Mouse (Mus musculus): Measurements from ENCODE around the gene Adamtsl3. TPM values are rescaled to one million over a fixed set of nuclear protein-coding genes. Genes with fewer than 3 reads are reported as not detected.

The Adamtsl3 gene
- total RNA-seq, 2 experiments from 2014 or later = 2.0 to 2.6 TPM

DNA sequence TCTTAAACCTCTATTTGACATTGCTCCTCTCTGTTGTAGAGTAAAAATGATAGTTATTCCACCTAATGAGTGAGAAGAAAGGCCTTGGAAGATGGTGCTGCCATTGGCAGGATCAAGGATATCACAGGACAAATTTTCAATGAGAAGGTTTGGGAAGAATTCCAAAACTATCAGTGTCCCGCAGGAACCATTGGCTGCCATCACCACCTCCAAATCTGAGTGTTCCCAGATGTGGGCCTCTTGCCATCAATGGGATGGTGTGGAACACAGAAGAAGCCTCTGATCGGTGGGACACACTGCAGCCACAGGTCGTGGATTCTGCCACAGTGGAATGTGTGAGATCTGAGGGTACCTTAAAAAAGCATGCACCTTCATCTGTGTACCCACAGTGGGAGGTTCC, 147.9 kb downstream of the Adamtsl3 start:
- DNase-seq (ENCODE audit: low spot score in 2 of 2) = no peak
- intact Hi-C loops (cut with DNase I) = no loop called here

DNA sequence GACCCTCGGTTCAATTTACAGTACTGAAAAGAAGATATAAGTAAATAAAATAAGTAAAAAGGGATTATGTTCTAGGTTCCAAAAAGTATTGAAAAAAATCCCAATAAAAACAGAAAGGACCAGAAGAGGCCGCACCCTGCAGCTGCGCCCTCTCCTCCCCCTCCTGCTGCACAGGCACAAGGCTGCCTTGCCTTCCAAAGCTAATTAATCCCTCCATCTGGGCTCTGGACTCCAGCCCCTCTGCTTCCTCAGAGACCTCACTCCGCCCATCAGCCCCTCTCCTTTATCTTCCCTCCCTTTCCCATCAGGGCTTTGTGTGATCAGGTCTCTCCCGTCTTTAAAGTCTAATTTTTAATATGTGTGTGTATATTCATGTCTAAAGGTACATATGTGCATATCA, 149.3 kb downstream of the Adamtsl3 start:
- no peak for DNase-seq (ENCODE audit: low spot score in 2 of 2)
- intact Hi-C loops (cut with DNase I) = no loop called here

DNA sequence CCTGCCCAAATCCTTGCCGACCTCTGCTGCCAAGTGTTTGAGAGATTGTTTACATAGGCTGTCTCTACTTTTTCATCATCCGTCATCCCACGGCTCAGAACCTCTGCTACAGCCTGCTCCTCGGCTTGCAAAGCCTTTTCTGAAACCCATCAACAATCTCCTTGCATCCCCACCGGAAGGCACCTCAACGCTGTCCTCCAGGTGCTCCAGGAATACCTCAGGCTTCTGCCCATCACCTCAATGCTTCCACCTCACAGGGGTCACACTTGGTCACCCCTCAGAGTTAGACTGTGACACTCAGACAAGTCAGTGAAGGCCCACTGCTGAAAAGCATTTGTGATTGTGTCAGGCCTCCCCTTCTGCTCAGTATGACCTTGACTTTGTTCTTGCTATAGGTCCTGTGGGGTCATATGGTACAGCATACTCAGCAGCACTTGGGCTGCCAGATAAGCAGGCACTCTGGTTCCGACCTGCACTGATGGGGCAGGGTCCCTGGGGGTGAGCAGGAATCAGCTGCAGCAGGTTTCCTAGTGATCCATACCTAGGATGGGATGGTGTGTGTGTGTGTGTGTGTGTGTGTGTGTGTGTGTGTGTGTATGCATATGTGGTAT, 150.0 kb downstream of the Adamtsl3 start:
- intact Hi-C loops (cut with DNase I) = no loop called here
- DNase-seq (ENCODE audit: low spot score in 2 of 2) = no peak

DNA sequence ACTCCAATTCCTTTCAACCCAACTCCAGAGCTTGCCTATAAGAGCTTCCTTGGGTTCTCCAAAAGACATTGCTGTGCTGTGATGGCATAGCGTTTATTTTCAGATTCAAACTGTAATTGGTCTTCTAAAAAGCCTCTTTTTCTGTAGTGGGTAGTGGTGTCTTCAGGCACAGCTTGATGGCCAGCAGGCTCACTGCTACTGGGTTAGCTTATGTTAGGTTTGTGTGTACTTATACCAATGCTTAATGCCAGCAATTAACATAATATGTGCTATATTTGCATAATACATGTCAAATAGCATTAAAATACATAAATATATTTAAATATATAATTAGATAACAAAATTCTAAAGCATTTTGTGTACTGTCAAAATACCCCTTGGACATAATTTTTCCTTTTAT, 155.5 kb downstream of the Adamtsl3 start:
- no peak for DNase-seq (ENCODE audit: low spot score in 2 of 2)
- intact Hi-C loops (cut with DNase I) = no loop called here

DNA sequence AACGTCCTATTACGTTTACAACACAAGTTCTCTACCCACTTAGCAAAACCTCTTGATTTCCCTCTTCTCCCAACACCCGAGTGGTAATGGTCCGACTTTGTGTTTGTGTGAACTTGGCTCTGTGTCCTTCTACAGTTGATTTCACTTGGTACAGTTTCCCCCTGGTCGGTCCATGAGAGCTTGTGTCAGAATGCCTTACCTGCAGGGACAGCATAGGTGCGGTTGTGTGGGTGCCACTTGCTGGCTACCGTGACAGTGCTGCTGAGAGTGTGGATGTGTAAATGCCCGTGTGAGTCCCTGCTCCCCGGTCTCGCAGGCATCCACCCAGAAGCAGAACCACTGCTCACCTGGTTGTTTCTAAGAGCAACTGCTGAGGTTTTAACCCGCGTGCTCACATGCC, 157.4 kb downstream of the Adamtsl3 start:
- intact Hi-C loops (cut with DNase I) = no loop called here
- no peak for DNase-seq (ENCODE audit: low spot score in 2 of 2)

DNA sequence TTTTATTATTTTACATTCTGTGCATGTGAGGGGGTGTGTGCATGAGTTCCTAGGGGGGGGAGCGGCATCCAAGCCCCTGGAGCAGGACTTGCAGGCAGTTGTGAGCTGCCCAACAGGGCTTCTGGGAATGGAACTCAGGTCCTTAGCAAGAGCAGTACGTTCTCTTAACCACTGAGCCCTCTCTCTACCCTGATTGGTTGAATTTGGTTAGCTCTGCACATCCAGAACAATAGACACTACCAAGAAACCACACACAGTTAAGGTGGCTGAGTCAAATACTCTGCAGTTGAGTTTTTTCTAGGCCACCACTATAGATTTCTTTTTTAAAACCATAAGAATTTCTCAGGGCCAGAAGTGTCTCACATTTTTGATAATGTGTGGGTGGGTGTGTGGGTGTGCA, 158.7 kb downstream of the Adamtsl3 start:
- DNase-seq (ENCODE audit: low spot score in 2 of 2) = no peak
- intact Hi-C loops (cut with DNase I) = no loop called here

DNA sequence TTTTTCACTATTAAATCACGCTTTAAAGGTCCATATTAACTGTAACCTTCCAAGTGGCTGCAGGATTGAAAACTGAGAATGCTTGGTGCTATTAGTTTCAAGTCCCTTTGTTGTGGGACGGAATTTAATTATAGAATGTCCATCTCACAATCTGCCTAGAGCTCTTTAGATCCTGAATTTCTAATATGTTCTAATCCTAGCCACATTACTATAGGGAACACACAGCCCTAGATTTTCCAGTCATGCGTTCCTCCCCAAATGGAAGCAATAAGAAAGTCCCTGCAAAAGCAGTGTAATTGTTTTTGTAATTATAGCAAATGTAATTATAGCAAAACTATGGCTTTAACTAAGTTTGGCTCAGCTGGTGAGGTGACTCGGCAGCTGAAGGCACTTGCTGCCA, 161.6 kb downstream of the Adamtsl3 start:
- intact Hi-C loops (cut with DNase I) = no loop called here
- DNase-seq (ENCODE audit: low spot score in 2 of 2) = peak in 1 of 2 experiments; percentile 8

DNA sequence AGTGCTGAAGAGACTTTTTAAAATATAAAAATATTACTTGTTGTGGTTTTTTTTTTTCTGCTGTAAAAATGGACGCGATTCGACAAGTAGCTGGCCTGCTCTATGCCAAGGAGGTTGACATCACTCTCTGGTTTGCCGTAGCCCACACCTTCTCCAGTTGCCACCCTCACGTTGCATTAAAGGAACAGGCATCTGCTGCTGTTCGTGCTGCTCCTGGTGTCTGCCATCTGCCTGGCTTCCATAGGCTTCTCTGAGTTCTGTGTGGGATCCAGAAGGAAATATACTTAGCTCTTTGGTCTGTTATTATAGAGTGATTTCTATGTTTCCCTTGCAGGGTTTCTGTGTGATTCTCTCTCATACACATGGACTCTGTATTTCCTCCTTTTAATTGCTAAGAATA, 165.8 kb downstream of the Adamtsl3 start:
- intact Hi-C loops (cut with DNase I) = loop anchor here (5.0 kb wide), 1 partner anchor 164 kb away; the partner anchor contains the start of gene Adamtsl3
- peak; percentile 39 to 91 for DNase-seq (ENCODE audit: low spot score in 2 of 2)

DNA sequence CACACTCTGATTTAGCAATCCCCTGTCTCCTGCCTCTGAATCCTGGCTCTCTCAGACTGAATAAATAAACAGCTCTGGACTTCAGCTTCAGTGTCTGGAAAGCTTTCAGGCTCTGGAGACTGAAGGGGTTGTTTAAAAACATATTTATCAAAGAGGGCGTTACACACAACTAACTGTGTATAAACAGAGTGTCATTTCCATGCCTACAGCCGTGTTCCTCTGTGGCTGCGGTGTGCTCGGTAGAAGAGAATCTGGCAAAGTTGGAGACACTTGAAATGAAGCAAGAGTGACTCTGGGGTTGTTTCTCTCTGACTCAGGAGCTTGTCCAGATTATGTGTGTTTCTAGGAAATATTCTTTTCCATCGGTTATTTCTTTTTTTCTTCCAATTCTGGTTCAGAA, 167.0 kb downstream of the Adamtsl3 start:
- intact Hi-C loops (cut with DNase I) = loop anchor here (5.0 kb wide), 1 partner anchor 165 kb away; the partner anchor contains the start of gene Adamtsl3
- DNase-seq (ENCODE audit: low spot score in 2 of 2) = no peak

DNA sequence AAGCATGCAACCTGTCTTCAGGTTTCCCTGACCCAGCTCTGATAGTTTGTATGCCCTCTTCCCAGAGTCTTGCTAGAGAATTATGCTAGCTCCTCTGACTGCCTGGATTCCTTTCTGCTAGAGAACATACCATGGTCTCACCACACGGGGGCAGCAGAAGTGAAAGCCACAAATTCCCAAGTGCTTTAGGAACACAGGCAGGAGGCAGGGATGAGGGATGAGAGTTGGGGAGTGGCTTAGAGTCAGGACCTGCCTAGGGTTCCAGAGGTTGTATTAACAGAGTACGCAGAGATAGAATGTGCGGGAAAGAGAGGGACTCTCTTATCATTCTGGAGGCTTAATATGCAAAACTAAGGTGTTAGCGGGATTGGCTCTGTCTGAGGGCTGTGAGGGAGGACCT, 168.6 kb downstream of the Adamtsl3 start:
- peak; percentile 50 to 76 for DNase-seq (ENCODE audit: low spot score in 2 of 2)
- intact Hi-C loops (cut with DNase I) = loop anchor here (5.0 kb wide), 1 partner anchor 167 kb away; the partner anchor contains the start of gene Adamtsl3

DNA sequence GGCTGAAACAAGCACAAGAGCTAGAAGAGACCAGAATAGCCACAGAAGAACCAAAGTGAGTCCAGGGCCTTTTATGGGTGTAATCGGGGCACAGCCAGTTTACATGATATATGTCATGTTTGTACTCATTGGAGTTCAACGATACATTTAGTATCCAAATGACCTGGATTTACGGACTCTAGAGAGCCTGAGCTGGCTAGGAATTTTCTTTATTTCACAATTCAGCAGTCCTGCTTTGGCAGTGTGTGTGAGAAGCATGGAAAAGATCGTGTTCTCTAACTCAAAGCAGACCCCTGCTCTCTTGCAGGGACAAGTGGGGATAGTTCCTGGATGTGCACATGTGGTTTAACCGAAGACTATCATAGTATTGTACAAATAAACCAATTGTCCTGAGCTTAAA, 195.1 kb downstream of the Adamtsl3 start:
- intact Hi-C loops (cut with DNase I) = no loop called here
- DNase-seq (ENCODE audit: low spot score in 2 of 2) = no peak

DNA sequence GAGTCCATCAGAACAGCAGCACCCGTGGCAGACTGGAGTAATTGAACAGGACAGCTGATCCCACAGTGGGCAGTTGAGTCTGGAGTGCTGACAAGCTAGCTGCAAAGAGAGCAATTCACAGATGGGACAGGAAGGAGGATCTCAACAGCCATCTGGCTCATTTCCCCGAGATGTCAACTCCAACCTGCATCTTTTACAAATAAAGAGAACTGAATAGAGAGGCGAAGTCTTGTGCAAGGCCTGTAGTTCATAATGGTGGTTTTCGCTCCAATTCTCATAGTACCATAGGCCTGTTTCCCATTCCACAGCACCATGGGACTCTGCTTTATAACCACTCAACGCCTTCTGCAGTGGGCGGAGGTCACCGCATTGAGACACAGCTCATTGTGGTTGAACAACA, 195.9 kb downstream of the Adamtsl3 start:
- intact Hi-C loops (cut with DNase I) = no loop called here
- DNase-seq (ENCODE audit: low spot score in 2 of 2) = no peak

DNA sequence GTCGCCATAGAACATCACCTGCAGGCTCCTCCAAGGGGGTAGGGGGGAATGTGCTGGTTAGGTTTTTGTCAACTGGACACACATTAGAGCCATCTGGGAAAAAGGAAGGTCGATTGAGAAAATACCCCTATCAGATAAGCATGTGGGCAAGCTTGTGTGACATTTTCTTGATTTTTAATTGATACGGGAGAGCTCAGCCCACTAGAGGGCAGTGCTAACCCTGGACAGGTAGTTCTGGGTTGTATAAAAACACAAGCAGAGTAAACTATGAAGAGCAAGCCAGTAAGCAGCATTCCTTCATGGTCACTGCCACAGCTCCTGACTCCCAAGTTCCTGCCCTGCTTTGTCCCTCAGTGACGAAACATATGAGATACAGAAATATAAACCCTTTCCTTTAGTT, 197.7 kb downstream of the Adamtsl3 start:
- intact Hi-C loops (cut with DNase I) = no loop called here

DNA sequence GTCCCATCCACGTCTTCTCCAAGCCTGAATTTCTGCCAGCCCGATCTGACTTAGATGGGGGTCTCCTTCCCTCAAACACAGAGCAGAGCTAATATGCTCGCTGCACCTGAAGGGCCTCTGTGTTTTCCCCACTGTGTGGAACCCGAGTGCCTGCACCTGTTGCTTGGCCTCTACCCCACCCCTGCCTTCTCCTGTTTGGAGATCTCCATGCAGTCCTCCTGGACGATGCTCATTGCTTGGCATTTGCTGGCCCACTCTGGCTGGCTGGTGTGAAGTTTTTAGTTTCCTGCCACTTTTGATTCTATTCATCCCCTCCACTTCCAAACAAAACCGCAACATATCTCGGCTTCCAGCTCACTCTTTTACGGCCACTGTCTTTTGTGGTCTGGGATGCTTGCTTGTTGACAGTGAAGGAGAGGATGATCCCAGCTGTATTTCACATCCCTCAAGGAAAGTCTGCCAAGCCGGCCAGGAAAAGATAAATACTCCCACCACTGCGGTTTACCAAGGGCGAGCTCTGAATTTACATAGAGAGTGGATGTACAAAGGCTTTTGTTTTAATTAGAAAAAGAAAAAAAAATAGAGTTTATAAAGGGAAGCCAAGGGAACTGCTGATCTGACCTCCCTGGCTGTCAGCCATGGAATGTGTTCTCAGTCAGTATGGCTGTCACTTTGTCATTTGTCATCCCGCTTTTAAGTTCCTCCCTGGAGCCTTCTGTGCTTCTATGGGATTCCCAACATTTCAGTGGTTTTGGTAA, 198.4 kb downstream of the Adamtsl3 start:
- intact Hi-C loops (cut with DNase I) = no loop called here
- peak; percentile 2 to 14 for DNase-seq (ENCODE audit: low spot score in 2 of 2)

More for the DNA sequence above, 197.7 kb downstream of the Adamtsl3 start:
- no peak for DNase-seq (ENCODE audit: low spot score in 2 of 2)

DNA sequence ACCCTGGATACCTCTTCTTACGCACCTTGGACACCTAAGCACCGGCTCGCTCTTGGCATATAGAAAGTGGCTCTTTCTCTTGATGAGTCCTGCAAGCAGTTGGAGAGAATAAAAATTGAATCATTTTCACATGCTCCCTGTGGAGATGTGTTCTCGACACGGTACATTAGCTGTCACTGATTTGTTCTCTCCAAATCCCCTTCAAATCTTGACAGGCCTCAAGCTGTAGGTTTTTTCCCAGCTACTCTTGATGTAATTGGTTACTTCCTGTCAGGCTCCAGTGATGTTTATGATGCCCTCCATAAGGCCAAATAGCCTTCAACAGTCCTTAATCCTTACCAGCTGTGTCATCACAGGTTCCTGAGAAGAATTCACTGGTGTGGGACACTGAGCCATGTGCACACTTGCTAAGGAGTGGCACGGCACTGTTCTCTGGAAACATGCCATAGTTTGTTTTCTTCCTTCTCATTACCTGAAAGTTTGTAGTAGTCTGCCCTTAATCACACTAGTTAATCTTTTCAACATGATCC, 209.0 kb downstream of the Adamtsl3 start:
- DNase-seq (ENCODE audit: low spot score in 2 of 2) = no peak
- intact Hi-C loops (cut with DNase I) = no loop called here

DNA sequence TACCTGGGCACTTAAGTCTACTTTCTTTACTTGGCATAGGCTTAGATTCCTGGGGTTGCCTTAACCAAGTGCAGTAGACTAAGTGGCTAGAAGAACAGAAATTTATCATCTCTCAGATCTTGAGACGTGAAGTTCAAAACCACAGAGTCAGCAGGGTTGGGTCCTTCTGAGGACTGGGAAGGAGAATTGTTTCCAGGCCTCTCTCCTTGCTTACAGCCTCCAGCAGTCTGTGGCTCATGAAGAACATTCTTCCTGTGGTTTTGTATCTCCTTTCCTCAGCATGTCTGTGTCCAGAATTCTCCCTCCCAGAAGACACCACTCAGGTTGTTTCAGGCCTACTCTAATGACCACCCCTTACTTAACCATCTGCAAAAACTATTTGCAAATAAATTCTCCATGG, 216.5 kb downstream of the Adamtsl3 start:
- no peak for DNase-seq (ENCODE audit: low spot score in 2 of 2)
- intact Hi-C loops (cut with DNase I) = no loop called here

DNA sequence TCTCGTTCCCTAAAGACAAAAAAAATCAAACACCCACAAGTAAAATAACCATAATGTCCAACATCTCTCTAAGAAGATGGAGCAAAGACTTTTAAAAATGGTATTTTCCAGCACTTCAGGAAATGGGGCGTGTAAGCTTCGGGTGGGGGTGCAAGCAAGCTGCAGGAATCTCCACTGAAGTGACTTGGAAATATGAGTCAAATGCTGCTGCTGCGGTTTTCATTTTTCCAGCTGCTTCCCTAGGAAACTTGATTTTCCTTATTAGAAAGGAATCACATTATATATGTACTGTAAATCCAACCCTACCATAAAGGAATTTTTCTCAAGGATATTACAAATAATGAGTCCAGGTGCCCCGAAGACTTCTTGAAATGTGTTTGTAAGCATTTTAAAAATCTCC, 220.3 kb downstream of the Adamtsl3 start:
- intact Hi-C loops (cut with DNase I) = no loop called here
- no peak for DNase-seq (ENCODE audit: low spot score in 2 of 2)

DNA sequence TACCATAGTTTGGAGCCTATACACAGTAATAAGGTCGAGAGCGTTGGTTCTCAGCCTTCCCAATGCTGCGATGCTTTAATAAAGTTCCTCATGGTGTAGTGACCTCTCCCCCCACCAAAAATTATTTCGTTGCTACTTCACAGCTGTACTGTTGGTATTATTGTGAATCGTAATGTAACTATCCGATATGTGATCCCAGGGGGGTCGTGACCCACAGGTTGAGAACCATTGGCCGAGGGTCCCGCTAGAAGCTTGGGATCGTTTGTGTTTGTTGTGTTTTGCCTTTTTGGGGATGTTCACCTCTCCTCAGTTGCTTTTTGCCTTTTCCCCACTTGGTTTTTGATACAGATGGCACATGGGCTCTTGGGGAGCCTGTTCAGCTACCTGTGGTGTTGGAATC, 220.9 kb downstream of the Adamtsl3 start:
- intact Hi-C loops (cut with DNase I) = no loop called here
- DNase-seq (ENCODE audit: low spot score in 2 of 2) = no peak

DNA sequence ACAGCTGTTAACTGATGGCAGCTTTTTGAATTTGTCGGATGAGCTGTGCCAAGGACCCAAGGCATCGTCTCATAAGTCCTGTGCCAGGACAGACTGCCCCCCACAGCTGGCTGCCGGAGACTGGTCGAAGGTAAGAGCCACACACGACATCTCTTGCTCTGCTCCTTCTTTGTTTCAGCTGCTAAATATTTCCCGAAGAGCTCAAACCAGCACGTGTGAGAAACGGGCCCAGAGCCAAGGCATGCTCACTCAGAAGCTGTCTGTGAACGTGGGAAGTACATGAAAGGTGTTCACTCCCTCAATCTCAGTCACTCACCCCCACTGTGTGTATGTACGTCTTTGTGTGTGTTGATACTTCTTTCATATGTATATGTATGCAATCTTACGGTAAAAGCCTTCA, 221.6 kb downstream of the Adamtsl3 start:
- intact Hi-C loops (cut with DNase I) = no loop called here
- DNase-seq (ENCODE audit: low spot score in 2 of 2) = peak; percentile 7 to 22

DNA sequence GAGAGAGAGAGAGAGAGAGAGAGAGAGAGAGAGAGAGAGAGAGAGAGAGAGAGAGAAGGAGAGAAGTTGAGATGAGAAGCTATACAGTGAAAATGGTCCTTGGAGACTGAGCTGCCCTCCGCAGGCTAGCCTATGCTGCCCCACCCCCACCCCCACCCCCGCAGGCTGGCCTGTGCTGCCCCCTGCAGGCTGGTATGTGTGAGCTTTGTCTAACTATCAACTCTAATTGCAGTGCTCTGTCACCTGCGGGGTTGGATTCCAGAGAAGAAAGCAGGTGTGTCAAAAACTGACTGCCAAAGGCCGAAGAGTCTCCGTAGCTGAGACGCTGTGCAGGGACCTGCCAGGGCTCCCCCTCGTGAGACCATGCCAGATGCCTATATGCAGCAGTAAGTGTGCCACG, 231.2 kb downstream of the Adamtsl3 start:
- intact Hi-C loops (cut with DNase I) = no loop called here

DNA sequence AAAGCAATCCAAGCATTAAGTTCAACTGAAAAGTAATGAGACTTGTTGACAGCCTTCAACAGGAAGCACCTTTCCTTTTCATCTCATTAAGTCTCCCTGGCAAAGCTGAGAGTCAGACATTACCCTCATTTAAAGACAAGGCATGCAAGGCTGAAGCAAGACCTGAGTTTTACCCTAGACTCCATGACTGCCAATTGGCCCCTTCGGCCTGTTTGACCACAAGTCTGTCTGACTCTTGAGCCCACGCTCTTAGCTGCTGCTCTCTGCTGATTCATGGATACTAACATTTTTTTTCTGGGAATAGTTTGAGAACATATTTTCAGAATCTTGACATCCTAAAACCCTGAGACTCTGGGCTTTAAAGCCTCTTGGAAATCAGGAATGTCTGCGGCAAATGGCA, 232.3 kb downstream of the Adamtsl3 start:
- intact Hi-C loops (cut with DNase I) = no loop called here
- no peak for DNase-seq (ENCODE audit: low spot score in 2 of 2)

More for the DNA sequence above, 231.2 kb downstream of the Adamtsl3 start:
- no peak for DNase-seq (ENCODE audit: low spot score in 2 of 2)
